Mouse (Mus musculus) kidney, adult 2 months (tissue): ENCODE measurements around the gene Rin3. TPM values are rescaled to one million over a fixed set of nuclear protein-coding genes. Genes with fewer than 3 reads are reported as not detected.

ENCODE experiments used
- DNase-seq: peaks from one replicate; pipeline ENCODE4 v3.0.0; 2021
- H3K27ac ChIP-seq: fragments of 200-500 bp; 2 replicates; pipeline ENCODE4 v1.5.1; 2012; ENCODE audit warnings: low read depth, low read length, control low read depth, inconsistent platforms; ENCODE audit not compliant: insufficient read depth
- H3K27me3 ChIP-seq: fragments of 200-500 bp; replicated peaks from 2 replicates; pipeline ENCODE4 v1.6.1; 2012; ENCODE audit warnings: mild to moderate bottlenecking, moderate library complexity, low read length, inconsistent platforms; ENCODE audit not compliant: control insufficient read depth, insufficient read depth
- H3K36me3 ChIP-seq: fragments of 200-500 bp; 2 replicates; pipeline ENCODE4 v1.6.1; 2012; ENCODE audit warnings: mild to moderate bottlenecking, moderate library complexity, low read length, inconsistent platforms; ENCODE audit not compliant: control insufficient read depth, insufficient read depth
- H3K4me1 ChIP-seq: fragments of 200-500 bp; 2 replicates; pipeline ENCODE4 v1.6.1; 2011; ENCODE audit warnings: low read length; ENCODE audit not compliant: control insufficient read depth, insufficient read depth
- H3K4me3 ChIP-seq: fragments of 200-500 bp; 2 replicates; pipeline ENCODE4 v1.5.1; 2011; ENCODE audit warnings: mild to moderate bottlenecking, low read depth, low read length, control low read depth; ENCODE audit not compliant: insufficient read depth
- CTCF ChIP-seq: fragments of 200-500 bp; conservative IDR thresholded peaks from 2 replicates; pipeline ENCODE4 v1.5.1; 2011; ENCODE audit warnings: low read depth, mild to moderate bottlenecking, control low read depth, low read length, moderate library complexity, mixed read lengths; ENCODE audit not compliant: insufficient read depth, insufficient read length
- POLR2A ChIP-seq: fragments of 200-500 bp; IDR thresholded peaks from one replicate; pipeline ENCODE4 v1.6.1; 2011; ENCODE audit warnings: low read depth, low read length, control low read depth
- WGBS: fragments of 180-500 bp; shearing (Covaris S2); methylation state at CpG from one replicate; pipeline ENCODE4 v1.1.7; 2018; 5-methylcytosine and 5-hydroxymethylcytosine counted together
- polyA plus RNA-seq: library from polyadenylated mRNA; depleted of rRNA; stranded (reverse); fragments of >200 nt; gene quantifications from 2 replicates; pipeline ENCODE4 v1.2.3, GENCODE M21; 2012

The Rin3 gene
- polyA plus RNA-seq, 1 experiment, result 15.4 TPM

- no peaks in the 10 kb centered on the region for H3K36me3 ChIP-seq
- no peaks in the 10 kb centered on the region for H3K27me3 ChIP-seq
- peak; percentile 34 for DNase-seq
- no peak overlapping the region for H3K4me3 ChIP-seq
- TF ChIP-seq CTCF (no peak), POLR2A (no peak)
- H3K27ac ChIP-seq, result peak overlapping the region; percentile 19; the same call in 1 of the 2 replicates
- H3K4me1 ChIP-seq, result peaks cover 35% of the 10 kb centered on the region
- 52% methylated on average over 1 of the region's 1 CpGs for WGBS
These were observed 18.7 kb downstream of the Rin3 start for GRCm38 (mm10) chr12:102301585-102301984.

GRCm38 (mm10) chr12:102302322-102302721 is 19.5 kb downstream of the Rin3 start:
- 67% methylated on average over 9 of the region's 9 CpGs for WGBS
- TF ChIP-seq POLR2A (no peak), CTCF (no peak)
- Histone ChIP-seq H3K27me3 (no peaks in the 10 kb centered on the region), H3K4me3 (no peak overlapping the region), H3K27ac (peak overlapping the region; percentile 19; the same call in 1 of the 2 replicates), H3K4me1 (peaks cover 39% of the 10 kb centered on the region), H3K36me3 (no peaks in the 10 kb centered on the region)
- DNase-seq, result peak; percentile 67

- Histone ChIP-seq H3K27ac (peak overlapping the region; percentile 36; the same call in 1 of the 2 replicates), H3K4me3 (no peak overlapping the region), H3K4me1 (peaks cover 44% of the 10 kb centered on the region), H3K36me3 (no peaks in the 10 kb centered on the region), H3K27me3 (no peaks in the 10 kb centered on the region)
- 63% methylated on average over 4 of the region's 4 CpGs for WGBS
- DNase-seq, result peak; percentile 74
- TF ChIP-seq POLR2A (no peak), CTCF (no peak)
These were observed 20.0 kb downstream of the Rin3 start for GRCm38 (mm10) chr12:102302831-102303351.

- 36% methylated on average over 7 of the region's 7 CpGs for WGBS
These were observed 21.0 kb downstream of the Rin3 start for GRCm38 (mm10) chr12:102303867-102304266.

GRCm38 (mm10) chr12:102305069-102305836 is 22.4 kb downstream of the Rin3 start:
- peak overlapping the region; percentile 10; the same call in 1 of the 2 replicates for H3K27ac ChIP-seq
- peaks cover 55% of the 10 kb centered on the region for H3K4me1 ChIP-seq
- H3K4me3 ChIP-seq, result no peak overlapping the region
- no peaks in the 10 kb centered on the region for H3K27me3 ChIP-seq
- 36% methylated on average over 10 of the region's 10 CpGs for WGBS
- DNase-seq, result peak; percentile 86
- TF ChIP-seq CTCF (no peak), POLR2A (no peak)
- H3K36me3 ChIP-seq, result no peaks in the 10 kb centered on the region

More at GRCm38 (mm10) chr12:102303867-102304266, 21.0 kb downstream of the Rin3 start:
- Histone ChIP-seq H3K4me1 (peaks cover 53% of the 10 kb centered on the region), H3K4me3 (no peak overlapping the region), H3K36me3 (no peaks in the 10 kb centered on the region), H3K27ac (no peak overlapping the region), H3K27me3 (no peaks in the 10 kb centered on the region)
- DNase-seq, result peak; percentile 53
- TF ChIP-seq POLR2A (no peak), CTCF (no peak)

- Histone ChIP-seq H3K4me3 (no peak overlapping the region), H3K4me1 (peaks cover 42% of the 10 kb centered on the region)
These were observed 25.2 kb downstream of the Rin3 start for GRCm38 (mm10) chr12:102308001-102308456.

GRCm38 (mm10) chr12:102308457-102309011 is 25.7 kb downstream of the Rin3 start:
- H3K4me3 ChIP-seq, result no peak overlapping the region
- H3K27ac ChIP-seq, result peak overlapping the region; percentile 1; the same call in 1 of the 2 replicates
- TF ChIP-seq CTCF, result no peak
- TF ChIP-seq POLR2A, result no peak
- peaks cover 41% of the 10 kb centered on the region for H3K4me1 ChIP-seq
- DNase-seq, result peak; percentile 73
- 31% methylated on average over 16 of the region's 16 CpGs for WGBS
- H3K36me3 ChIP-seq, result no peaks in the 10 kb centered on the region
- H3K27me3 ChIP-seq, result no peaks in the 10 kb centered on the region

More at GRCm38 (mm10) chr12:102308001-102308456, 25.2 kb downstream of the Rin3 start:
- Histone ChIP-seq H3K27me3 (no peaks in the 10 kb centered on the region), H3K27ac (peak overlapping the region; percentile 1; the same call in 1 of the 2 replicates), H3K36me3 (no peaks in the 10 kb centered on the region)
- TF ChIP-seq CTCF (no peak), POLR2A (no peak)
- peak; percentile 79 for DNase-seq
- WGBS, result 11% methylated on average over 6 of the region's 6 CpGs
